Mouse (Mus musculus) stomach, postnatal 0 days (tissue): ENCODE measurements around the gene Ncapd3.
A peak's percentile ranks its signal among the peaks of the same experiment; 100 is the strongest.

ENCODE experiments used
- CTCF ChIP-seq: IDR thresholded peaks from 2 replicates; pipeline ENCODE4 v1.5.1; 2016; ENCODE audit warnings: antibody characterized with exemption, low read depth, mild to moderate bottlenecking, moderate library complexity
- EP300 ChIP-seq: optimal IDR thresholded peaks from 2 replicates; pipeline ENCODE3; 2016; ENCODE audit warnings: antibody characterized with exemption

GRCm38 (mm10) chr9:27074677-27075076 lies 44.7 kb downstream of the Ncapd3 start:
- TF ChIP-seq CTCF (peak; percentile 67), EP300 (no peak)
